Mouse (Mus musculus) adrenal gland, adult 8-10 months (tissue): ENCODE results near the gene Jup. TPM values are rescaled to one million over a fixed set of nuclear protein-coding genes. Genes with fewer than 3 reads are reported as not detected.
"Not testable (repeated sequence)": the region's sequence is repeated elsewhere in the genome, so short reads cannot be mapped to it uniquely, and the experiment has no call there.

Source experiments
- DNase-seq: peaks from one replicate; pipeline ENCODE4 v3.0.0; 2022
- total RNA-seq, 4 experiments: library from RNA; stranded (reverse); gene quantifications; 2 replicates each; pipeline ENCODE4 v1.2.4; 2022

Gene Jup
- total RNA-seq, 4 experiments from 2014 or later = 57.5 to 101 (median 82.0) TPM

GRCm38 (mm10) chr11:100355972-100356818, 41.4 kb downstream of the Jup start, which contains the start of gene Hap1:
Hap1 (minus strand) TSS chr11:100356128.
- DNase-seq = peak; percentile 60

DNA sequence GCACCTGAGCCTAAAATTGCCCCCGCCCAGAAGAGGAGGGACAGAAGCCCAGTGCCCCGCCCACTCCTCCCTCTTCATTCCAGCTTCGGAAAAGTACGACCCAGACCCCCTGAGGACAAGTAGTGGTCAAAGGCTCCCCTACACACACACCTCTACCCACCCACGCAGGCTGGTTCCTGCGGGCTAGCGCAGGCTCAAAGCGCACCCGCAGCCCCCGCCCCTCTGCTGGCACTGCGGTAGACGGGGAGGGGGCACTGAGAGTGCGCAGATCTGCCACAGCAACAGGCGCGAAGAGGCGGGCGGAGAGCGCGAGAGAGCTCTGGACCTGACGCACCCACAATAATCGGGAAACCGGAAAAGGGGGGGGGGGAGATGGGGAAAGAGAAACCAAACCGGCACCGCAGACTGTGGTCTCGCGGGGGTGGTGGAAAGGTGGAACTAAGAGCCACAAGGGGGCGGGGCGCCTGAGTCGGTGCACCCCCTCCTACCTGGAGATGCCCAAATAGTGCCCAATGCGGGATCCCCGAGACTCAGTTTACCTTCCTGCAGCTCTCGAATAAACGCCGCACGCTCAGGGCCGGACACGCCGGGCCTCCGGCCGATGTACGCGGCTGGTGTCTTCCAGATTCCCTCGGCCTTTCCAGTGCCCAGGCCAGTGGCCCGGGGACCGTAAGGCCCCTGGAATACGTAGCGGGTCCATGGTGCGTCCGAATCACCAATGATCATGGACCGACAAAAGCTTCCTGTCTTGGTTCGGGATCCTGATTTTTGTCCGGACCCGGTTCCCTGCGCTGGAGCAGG, 42.2 kb downstream of the Jup start:
- DNase-seq = no peak

DNA sequence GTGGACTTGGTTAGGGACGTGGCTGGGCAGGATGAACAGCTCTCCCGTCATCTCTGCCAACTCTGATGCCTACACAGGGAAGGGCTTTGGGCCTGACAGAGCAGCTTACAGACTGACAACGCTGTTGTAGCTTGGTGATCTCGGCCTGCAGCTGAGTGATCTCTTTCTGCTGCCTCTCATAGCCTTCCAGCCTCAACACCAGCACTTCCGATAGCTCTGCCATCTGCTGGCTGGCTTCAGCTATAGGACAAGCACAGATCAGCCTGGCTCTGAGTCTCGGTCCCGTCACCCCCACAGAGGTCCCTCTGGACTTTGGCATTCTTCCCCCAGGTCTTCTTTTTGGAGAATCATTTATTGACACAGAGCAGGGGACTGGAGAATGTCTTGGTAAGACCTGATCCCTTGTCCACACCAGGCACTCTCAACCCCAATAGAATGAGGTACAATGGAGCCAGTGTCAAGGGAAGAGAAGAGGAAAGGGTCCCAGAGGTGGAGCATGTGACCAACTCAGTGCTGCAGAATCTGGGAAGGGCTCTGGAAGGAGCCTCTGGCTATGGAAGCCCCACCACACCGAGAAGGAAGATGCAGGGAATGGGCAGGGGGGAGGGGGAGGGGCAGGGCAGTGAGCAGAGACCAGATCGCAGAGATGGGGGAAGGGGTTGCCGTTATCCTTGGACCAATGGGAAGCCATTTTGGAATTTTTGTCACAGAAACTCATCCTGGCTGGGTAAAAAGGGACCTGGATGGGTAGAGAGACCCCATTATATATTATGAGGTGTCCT, 45.3 kb downstream of the Jup start:
- DNase-seq = no peak

DNA sequence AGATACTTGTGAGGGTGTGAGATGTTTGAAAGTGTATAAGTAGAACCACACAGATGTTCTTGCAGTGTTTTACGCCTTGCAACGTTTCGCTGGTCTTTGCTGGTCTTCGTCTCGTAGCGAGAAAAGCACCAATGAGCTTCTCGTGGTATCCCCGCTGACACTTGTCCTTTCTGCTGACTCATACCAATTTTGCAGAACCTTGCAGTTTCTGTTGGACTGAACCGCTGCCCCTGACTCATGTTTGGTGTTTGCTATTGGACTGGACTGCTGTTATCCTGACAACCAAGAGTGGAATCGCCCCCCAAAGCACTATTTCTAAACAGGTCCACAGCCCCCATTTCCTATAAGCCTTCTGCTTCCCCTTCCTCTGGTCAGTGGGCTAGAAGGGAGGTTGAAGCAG, 53.3 kb downstream of the Jup start:
- no peak for DNase-seq

- no peak for DNase-seq
Measured at GRCm38 (mm10) chr11:100335731-100336130, 61.8 kb downstream of the Jup start.

- DNase-seq = no peak
Measured at GRCm38 (mm10) chr11:100333944-100334457, 63.6 kb downstream of the Jup start, which contains the start of gene Gast. Gast (plus strand) TSS chr11:100334407.

- DNase-seq = no peak
Measured at GRCm38 (mm10) chr11:100332766-100333515, 64.6 kb downstream of the Jup start.

GRCm38 (mm10) chr11:100330816-100331375, 66.7 kb downstream of the Jup start:
- not testable (repeated sequence) for DNase-seq

DNA sequence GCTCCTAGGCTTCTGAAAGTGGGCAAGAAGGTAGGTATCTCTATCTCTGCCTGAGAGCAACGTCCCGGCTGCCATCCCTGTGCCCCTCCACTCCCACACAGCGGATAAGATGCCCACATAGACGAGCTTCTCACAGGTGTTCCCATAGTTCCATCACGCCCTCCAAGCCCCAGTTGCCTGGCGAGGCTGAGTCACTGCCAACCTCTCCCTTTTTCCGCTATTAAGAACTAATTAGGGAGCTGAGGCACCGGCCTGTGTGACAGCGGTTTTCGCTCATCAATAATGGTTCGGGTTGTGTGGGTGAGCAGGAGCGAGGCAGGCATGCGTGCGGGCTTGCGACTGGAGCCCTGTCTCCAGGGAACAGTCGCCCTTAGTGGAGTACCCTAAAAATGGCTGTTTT, 67.3 kb downstream of the Jup start:
- no peak for DNase-seq

DNA sequence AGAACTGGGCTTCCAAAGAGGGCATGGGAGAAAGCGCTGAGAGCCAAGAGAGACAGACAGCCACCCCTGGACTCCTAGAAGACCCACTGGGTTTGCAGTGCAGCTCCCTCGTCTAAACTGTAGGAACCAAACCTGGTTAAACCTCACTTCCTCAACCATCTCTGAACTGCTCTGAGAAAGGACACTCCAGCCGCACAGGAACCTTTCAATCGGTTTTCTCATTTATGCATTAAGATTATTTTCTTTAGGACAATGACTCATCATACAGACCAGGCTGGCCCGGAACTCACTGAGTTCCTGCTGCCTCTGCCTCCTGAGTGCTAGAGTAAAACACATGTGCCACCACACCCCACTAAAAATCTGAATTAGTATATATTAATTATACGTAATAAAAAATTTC, 69.8 kb downstream of the Jup start:
- no peak for DNase-seq

GRCm38 (mm10) chr11:100327316-100327715, 70.2 kb downstream of the Jup start:
- no peak for DNase-seq

DNA sequence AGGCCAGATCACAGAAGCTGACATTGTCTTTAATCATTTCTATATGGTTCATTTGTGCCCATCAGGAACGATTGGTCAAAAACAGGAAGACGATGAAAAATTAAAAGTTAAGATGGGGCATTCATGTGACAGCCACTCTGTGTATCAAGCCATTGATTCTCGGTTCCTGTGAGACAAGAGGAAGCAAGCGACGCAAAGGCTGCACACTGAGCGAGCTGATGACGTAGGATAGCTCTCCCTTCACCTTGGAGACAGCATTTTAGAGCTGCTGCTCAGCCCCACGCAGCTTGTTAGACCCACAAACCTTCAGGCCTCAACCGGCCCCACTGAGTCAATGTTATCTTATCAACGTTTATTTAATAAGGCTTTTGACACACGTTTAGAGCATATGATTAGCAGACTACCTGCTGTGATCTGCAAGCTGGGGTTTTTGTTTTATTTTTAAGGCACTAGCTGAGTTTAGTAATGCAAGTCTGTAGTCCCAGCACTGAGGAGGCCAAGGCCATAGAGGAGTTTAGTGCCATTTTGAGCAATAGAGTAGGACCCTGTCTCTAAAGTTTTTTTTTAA, 72.4 kb downstream of the Jup start:
- DNase-seq = no peak

DNA sequence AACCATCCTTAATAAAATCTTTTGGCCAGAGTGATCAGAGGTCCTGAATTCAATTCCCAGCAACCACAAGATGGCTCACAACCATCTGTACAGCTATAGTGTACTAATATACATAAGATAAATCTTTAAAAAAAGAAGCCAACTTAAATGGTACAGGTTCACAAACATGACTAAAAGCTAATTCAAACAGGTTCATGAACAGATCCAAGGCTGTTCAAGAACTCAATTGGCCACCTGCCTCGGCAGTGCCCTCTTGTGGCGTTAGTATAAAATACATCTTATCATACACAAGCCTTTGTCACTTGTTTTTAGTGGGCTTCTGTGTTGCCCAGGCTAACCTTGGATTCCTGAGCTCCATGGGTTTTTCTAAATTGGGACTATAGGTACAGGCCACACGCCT, 74.0 kb downstream of the Jup start:
- DNase-seq = no peak

DNA sequence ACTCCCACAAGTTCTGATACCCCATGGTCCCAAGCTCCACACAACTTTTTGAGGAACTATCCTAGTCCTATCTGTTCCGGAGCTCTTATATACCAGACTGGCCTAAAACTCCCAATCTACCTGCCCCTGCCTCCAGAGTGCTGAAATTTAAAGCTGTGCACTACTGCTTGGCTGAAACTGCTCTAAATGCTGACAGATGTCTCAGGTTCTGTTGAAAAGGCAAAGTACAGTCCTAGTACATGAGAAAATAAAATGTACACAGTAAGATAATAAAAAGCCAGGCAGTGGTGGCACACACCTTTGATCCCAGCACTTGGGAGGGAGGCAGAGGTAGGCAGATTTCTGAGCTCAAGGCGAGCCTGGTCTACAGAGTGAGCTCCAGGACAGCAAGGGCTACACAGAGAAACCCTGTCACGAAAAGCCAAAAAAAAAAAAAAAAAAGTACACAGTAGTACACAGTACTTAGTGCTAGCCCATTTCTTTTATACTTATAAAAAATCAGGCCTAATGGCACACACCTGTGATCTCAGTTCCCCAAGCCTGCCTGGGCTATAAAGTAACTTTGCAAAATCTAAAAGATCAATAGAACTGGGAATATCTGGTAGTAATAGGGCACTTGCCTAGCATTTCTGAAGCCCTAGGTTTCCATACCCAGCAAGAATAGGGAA, 74.8 kb downstream of the Jup start:
- DNase-seq = no peak

DNA sequence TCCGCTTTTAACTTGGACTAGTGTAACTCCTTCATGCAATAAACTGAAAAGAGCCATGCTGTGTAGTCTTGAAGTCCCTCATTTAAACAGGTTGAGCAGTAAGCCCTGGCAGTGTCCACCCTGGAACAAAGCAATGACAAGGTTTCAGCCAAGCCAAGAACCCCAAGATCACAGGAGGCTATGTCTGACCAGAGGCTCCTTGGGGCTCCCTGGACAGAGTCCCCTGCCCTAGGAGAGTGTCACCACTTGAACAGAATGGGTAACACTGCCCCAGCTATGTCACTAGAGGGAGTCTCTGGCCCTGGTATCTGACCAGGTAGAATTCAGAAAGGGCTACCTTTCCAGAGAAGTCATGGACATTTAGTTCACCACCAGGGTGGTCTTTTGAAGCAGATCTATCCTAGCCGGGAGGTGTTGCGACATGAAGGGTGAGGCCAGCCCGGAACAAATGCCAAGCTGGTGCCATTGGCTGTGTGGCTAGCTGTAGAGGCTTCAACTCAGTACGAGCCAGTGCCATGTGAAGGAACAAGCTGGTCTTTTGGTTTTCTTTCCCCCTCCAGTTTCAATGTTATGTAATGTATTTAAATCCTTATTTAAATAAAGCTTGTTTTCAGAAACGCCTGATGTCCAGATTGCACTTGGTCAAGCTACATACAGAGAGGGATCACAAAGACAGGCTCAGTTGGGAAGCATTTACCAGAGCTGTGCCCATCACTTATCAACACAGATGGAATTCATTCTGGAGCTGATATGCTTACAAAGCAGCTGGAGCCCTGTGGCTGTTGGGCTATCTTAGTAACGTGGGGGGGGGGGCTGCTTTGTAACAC, 75.9 kb downstream of the Jup start:
- not testable (repeated sequence) for DNase-seq

DNA sequence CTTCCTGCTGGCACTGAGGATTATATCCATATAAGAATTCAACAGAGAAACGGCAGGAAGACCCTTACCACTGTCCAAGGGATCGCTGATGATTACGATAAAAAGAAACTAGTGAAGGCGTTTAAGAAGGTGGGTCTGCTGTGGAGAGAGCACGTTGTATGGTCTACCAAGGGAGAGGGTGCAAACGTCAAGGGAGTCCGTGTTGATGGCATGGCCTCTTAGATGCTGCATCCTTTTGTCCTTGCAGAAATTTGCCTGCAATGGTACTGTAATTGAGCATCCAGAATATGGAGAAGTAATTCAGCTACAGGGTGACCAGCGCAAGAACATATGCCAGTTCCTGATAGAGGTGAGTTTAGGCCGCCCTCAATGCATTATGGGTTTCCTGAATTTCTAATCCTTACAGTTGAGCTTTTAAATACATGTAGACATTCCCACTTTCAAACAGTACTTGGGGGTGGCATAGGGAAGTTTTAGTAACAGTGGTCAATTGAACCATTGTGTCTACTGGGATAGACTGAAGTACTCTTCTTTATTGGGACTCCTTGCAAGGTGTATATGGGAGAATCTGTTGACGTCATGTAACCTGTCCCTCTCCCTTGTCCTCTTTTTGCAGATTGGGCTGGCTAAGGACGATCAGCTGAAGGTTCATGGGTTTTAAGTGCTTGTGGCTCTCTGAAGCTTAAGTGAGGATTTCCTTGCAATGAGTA, 76.7 kb downstream of the Jup start:
- DNase-seq = not testable (repeated sequence)

DNA sequence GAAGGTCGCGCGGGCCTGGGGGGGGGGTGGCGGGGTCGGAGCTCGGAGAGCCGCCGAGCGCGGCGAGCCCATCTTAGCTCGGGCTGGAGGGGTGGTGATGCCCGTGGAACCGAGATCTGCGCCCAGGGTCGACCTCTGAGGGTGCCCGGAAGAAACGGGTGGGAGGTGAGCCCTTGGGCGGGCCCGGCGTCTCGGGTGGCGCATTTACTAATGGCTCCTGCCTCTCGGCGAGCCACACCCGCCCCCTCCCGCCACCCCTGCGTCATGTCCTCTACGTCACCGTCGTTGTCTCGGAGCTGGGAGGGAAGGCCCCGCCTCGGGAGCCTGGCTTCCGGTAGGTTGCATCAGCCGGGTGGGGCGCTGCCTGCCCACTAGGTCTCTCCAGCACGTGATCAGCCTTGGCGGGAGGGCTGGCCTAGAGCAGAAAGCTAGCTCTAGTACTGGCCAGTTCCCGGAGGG, 77.4 kb downstream of the Jup start:
- peak; percentile 97 for DNase-seq

GRCm38 (mm10) chr11:100319492-100320171, 77.9 kb downstream of the Jup start, which contains the start of gene Eif1:
Eif1 (plus strand) TSS chr11:100319885.
- peak; percentile 100 for DNase-seq
